Mouse (Mus musculus): Measurements from ENCODE around the gene Rbm25. TPM values are rescaled to one million over a fixed set of nuclear protein-coding genes. Genes with fewer than 3 reads are reported as not detected.
"Not testable (repeated sequence)": the region's sequence is repeated elsewhere in the genome, so short reads cannot be mapped to it uniquely, and the experiment has no call there.

Gene Rbm25
- polyA plus RNA-seq, 1 experiment from 2014 or later, result 262 TPM

DNA sequence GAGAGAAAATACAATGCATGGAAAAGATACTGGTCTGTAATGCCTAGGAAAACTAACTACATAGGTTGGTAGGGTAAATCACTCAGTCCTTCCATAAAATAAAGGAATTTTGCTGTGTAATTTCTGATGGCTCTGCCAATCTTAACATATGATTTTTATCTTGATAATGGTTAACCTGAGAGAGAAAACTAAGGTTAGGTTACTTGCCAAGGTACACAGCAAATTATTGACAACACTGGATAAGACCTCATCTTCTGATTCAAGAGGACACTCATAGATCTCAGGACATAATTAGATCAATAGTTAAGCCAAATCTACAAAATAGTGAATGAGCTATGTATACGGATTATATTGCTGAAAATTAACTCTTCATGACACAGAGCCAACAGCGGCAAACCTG lies 33.2 kb upstream of the Rbm25 start:
- no peaks in the 10 kb centered on the region for H3K9me3 ChIP-seq (ENCODE audit: control insufficient read depth, low read length)
- no peaks in the 10 kb centered on the region; the same call in 1 of the 2 replicates for H3K36me3 ChIP-seq (ENCODE audit: control insufficient read depth, insufficient read depth, low read length)
- no peak overlapping the region for H3K4me3 ChIP-seq (ENCODE audit: low read depth, low read length)
- 77% methylated on average over 2 of the region's 2 CpGs for WGBS
- H3K27ac ChIP-seq (ENCODE audit: low read depth, low read length), result no peak overlapping the region
- no peak overlapping the region for H3K9ac ChIP-seq (ENCODE audit: low read length)
- no peak overlapping the region for H3K4me2 ChIP-seq
- ATAC-seq (ENCODE audit: low FRiP score) (no peak), DNase-seq (ENCODE audit: low spot score, missing footprints) (no peak)
- H3K27me3 ChIP-seq (ENCODE audit: control insufficient read depth, insufficient read depth, low read length), result no peaks in the 10 kb centered on the region
- peaks cover 3% of the 10 kb centered on the region for H3K4me1 ChIP-seq (ENCODE audit: control insufficient read depth, insufficient read depth, low read length)

DNA sequence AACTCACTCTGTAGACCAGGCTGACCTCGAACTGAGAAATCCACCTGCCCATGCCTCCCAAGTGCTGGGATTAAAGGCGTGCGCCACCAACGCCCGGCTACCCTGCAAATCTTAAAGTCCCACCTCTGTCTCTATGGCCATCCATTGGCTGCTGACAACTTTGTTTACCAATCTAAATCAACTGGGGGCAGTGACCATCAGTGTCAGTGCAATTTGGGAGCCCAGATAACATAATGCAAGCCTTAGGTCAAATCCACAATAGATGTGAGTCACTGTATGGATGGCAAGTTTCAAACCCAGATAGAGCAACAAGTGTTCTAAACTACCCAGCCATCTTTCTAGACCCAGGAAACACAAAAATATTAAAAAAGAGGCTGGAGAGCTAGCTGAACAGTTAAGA lies 28.8 kb upstream of the Rbm25 start:
- 95% methylated on average over 5 of the region's 5 CpGs for WGBS

DNA sequence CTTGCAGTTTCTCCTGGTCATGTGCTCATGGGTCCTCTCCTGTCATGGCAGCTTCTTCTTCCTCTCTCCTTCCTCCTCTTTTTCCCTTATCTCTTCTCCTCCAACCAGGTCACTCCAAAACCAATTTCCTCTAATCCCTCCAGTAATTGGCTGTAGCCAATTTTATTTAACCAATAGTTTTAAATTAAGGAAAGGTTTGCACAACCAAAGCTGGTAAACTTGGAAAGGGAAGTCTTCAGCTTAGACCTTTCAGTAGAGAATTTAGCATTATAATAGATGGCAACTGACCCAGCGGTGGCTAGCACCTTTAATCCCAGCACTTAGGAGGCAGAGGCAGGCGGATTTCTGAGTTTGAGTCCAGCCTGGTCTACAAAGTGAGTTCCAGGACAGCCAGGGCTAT lies 24.6 kb upstream of the Rbm25 start:
- not testable (repeated sequence) for H3K27me3 ChIP-seq (ENCODE audit: control insufficient read depth, insufficient read depth, low read length); H3K36me3 ChIP-seq (ENCODE audit: control insufficient read depth, insufficient read depth, low read length); H3K9ac ChIP-seq (ENCODE audit: low read length); H3K4me1 ChIP-seq (ENCODE audit: control insufficient read depth, insufficient read depth, low read length); H3K27ac ChIP-seq (ENCODE audit: low read depth, low read length); H3K4me3 ChIP-seq (ENCODE audit: low read depth, low read length); H3K4me2 ChIP-seq; DNase-seq (ENCODE audit: low spot score, missing footprints); ATAC-seq (ENCODE audit: low FRiP score); H3K9me3 ChIP-seq (ENCODE audit: control insufficient read depth, low read length)
- 87% methylated on average over 2 of the region's 2 CpGs for WGBS

More for the DNA sequence above, 28.8 kb upstream of the Rbm25 start:
- Histone ChIP-seq H3K4me2 (no peak overlapping the region), H3K9me3 (ENCODE audit: control insufficient read depth, low read length) (no peaks in the 10 kb centered on the region), H3K27ac (ENCODE audit: low read depth, low read length) (no peak overlapping the region), H3K27me3 (ENCODE audit: control insufficient read depth, insufficient read depth, low read length) (no peaks in the 10 kb centered on the region), H3K9ac (ENCODE audit: low read length) (no peak overlapping the region), H3K36me3 (ENCODE audit: control insufficient read depth, insufficient read depth, low read length) (no peaks in the 10 kb centered on the region), H3K4me3 (ENCODE audit: low read depth, low read length) (no peak overlapping the region), H3K4me1 (ENCODE audit: control insufficient read depth, insufficient read depth, low read length) (no peaks in the 10 kb centered on the region)
- no peak for ATAC-seq (ENCODE audit: low FRiP score)
- no peak for DNase-seq (ENCODE audit: low spot score, missing footprints)

DNA sequence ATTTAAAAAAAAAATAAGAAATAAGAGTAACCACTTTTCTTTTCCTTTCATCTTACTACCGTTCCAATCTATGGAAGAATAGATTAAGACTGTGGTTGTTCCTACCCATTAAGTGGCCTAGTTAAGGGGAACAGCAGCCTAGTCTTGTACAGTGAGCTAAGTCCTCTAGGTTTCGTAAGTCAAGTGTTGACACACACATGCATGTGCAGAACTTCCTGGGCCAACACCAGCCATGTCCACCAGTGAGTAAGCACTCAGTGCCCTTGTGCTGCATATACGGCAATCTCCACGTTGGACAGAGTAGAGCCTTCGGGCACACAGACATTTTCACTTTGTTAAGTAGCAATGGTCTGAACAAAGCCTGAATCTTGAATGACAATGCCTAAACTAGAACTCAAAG lies 13.8 kb upstream of the Rbm25 start:
- no peak overlapping the region for H3K4me2 ChIP-seq
- H3K4me1 ChIP-seq (ENCODE audit: control insufficient read depth, insufficient read depth, low read length), result no peaks in the 10 kb centered on the region
- H3K27me3 ChIP-seq (ENCODE audit: control insufficient read depth, insufficient read depth, low read length), result no peaks in the 10 kb centered on the region
- H3K9ac ChIP-seq (ENCODE audit: low read length), result no peak overlapping the region
- ATAC-seq (ENCODE audit: low FRiP score) (no peak), DNase-seq (ENCODE audit: low spot score, missing footprints) (no peak)
- no peak overlapping the region for H3K27ac ChIP-seq (ENCODE audit: low read depth, low read length)
- WGBS, result 91% methylated on average over 5 of the region's 5 CpGs
- no peak overlapping the region for H3K4me3 ChIP-seq (ENCODE audit: low read depth, low read length)
- no peaks in the 10 kb centered on the region for H3K36me3 ChIP-seq (ENCODE audit: control insufficient read depth, insufficient read depth, low read length)
- H3K9me3 ChIP-seq (ENCODE audit: control insufficient read depth, low read length), result no peaks in the 10 kb centered on the region

DNA sequence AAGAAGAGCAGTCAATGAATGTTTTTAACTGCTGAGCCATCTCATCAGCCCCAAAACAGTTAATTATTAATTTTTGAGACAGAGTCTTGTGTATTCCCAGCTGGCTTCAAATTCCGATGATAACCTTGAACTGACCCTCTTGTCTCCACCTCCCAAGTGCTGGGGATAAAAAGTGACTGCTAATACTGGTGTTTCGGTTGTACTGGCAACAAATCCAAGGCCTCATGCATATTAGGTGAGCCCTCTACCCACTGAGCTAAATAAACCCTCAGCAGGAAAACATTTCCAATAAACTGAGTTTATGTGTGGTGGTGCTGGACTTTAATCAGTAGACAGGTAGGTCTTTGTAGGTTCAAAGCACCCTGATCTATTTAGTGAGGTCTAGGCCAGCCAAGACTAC lies 12.1 kb upstream of the Rbm25 start:
- no peaks in the 10 kb centered on the region for H3K27me3 ChIP-seq (ENCODE audit: control insufficient read depth, insufficient read depth, low read length)
- no peak overlapping the region for H3K9ac ChIP-seq (ENCODE audit: low read length)
- H3K4me3 ChIP-seq (ENCODE audit: low read depth, low read length), result no peak overlapping the region
- no peaks in the 10 kb centered on the region for H3K4me1 ChIP-seq (ENCODE audit: control insufficient read depth, insufficient read depth, low read length)
- ATAC-seq (ENCODE audit: low FRiP score) (no peak), DNase-seq (ENCODE audit: low spot score, missing footprints) (no peak)
- no peaks in the 10 kb centered on the region for H3K36me3 ChIP-seq (ENCODE audit: control insufficient read depth, insufficient read depth, low read length)
- WGBS, result 75% methylated on average over 2 of the region's 2 CpGs
- H3K9me3 ChIP-seq (ENCODE audit: control insufficient read depth, low read length), result no peaks in the 10 kb centered on the region
- no peak overlapping the region for H3K4me2 ChIP-seq
- no peak overlapping the region for H3K27ac ChIP-seq (ENCODE audit: low read depth, low read length)

DNA sequence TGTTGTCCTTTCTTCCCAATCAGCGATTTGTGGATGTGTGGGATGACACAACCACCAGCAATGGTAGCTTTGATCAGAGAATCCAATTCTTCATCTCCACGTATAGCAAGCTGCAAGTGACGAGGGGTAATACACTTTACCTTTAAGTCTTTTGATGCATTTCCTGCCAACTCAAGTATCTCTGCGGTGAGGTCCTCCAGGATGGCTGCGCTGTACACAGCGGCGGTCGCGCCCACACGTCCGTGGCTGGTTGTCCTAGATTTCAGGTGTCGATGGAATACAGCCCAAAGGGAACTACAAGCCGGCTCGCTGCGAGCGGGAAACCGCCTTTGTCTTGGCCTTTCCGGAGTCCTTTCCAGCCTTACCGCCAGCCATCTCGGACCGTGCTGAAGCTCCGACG lies 10.3 kb upstream of the Rbm25 start:
- 65% methylated on average over 23 of the region's 23 CpGs for WGBS

DNA sequence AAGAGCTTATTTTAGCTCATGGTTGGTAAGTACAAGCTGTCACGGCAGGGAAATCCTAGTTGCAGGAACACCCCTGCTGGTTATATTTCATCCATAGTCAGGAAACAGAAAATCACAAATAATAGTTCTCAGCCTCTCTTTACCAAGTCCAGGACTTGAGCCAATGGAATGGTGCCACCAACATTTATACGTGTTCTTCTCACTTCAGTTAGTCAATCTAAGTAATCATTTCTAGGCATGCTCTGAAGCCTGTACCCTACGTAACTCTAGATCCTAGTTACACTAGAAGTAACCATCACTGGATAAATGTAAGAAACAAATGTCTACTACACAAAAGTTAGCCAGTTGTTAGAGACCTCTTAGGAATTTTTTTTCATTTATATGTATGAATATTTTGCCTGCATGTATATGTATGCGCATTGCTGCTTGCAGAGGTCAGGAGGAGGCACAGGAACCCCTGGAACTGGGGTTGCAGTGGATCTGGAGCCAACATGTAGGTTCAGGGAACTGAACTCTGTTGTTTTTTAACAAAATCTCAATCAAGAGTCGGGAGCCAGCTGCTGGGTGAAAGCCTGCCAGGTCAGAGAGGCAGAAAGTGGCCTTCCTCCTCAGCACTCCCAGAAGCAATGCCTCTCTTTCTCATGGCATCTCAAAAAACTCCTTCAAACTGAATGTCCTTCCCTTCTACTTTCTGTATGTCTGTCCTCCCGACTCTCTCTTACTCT lies 8.8 kb upstream of the Rbm25 start:
- H3K4me1 ChIP-seq (ENCODE audit: control insufficient read depth, insufficient read depth, low read length), result no peaks in the 10 kb centered on the region
- H3K27me3 ChIP-seq (ENCODE audit: control insufficient read depth, insufficient read depth, low read length), result no peaks in the 10 kb centered on the region
- 83% methylated on average over 6 of the region's 6 CpGs for WGBS
- H3K9ac ChIP-seq (ENCODE audit: low read length), result no peak overlapping the region
- H3K4me2 ChIP-seq, result no peak overlapping the region
- ATAC-seq (ENCODE audit: low FRiP score) (no peak), DNase-seq (ENCODE audit: low spot score, missing footprints) (no peak)
- H3K36me3 ChIP-seq (ENCODE audit: control insufficient read depth, insufficient read depth, low read length), result no peaks in the 10 kb centered on the region
- H3K9me3 ChIP-seq (ENCODE audit: control insufficient read depth, low read length), result no peaks in the 10 kb centered on the region
- H3K27ac ChIP-seq (ENCODE audit: low read depth, low read length), result no peak overlapping the region
- H3K4me3 ChIP-seq (ENCODE audit: low read depth, low read length), result no peak overlapping the region

More for the DNA sequence above, 10.3 kb upstream of the Rbm25 start:
- not testable (repeated sequence) for H3K4me1 ChIP-seq (ENCODE audit: control insufficient read depth, insufficient read depth, low read length); H3K9me3 ChIP-seq (ENCODE audit: control insufficient read depth, low read length); H3K36me3 ChIP-seq (ENCODE audit: control insufficient read depth, insufficient read depth, low read length); H3K4me2 ChIP-seq; H3K27me3 ChIP-seq (ENCODE audit: control insufficient read depth, insufficient read depth, low read length); H3K9ac ChIP-seq (ENCODE audit: low read length); H3K4me3 ChIP-seq (ENCODE audit: low read depth, low read length); ATAC-seq (ENCODE audit: low FRiP score); DNase-seq (ENCODE audit: low spot score, missing footprints); H3K27ac ChIP-seq (ENCODE audit: low read depth, low read length)

DNA sequence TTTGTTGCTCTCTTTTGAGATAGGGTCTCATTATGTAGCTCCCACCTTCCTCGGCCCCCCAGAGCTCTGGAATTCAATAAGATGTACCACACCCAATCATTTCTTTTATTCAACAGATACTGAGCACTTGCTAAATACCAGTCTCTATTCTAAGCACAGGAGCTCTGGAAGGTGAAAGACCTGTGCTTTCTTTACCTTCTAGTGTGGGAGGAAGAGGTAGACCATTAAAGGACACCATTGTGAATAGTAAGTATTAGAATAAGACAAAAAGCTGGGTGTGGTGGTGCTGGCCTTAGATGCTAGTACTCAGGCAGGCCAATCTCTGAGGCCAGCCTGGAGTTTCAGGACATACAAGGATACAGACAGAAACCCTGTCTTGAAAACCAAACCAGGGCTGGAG lies 6.7 kb upstream of the Rbm25 start:
- DNase-seq (ENCODE audit: low spot score, missing footprints), result no peak
- no peaks in the 10 kb centered on the region for H3K36me3 ChIP-seq (ENCODE audit: control insufficient read depth, insufficient read depth, low read length)
- H3K9me3 ChIP-seq (ENCODE audit: control insufficient read depth, low read length), result no peaks in the 10 kb centered on the region
- H3K4me1 ChIP-seq (ENCODE audit: control insufficient read depth, insufficient read depth, low read length), result no peaks in the 10 kb centered on the region
- no peak overlapping the region for H3K4me3 ChIP-seq (ENCODE audit: low read depth, low read length)
- no peak overlapping the region for H3K27ac ChIP-seq (ENCODE audit: low read depth, low read length)
- H3K9ac ChIP-seq (ENCODE audit: low read length), result no peak overlapping the region
- ATAC-seq (ENCODE audit: low FRiP score), result no peak
- H3K27me3 ChIP-seq (ENCODE audit: control insufficient read depth, insufficient read depth, low read length), result no peaks in the 10 kb centered on the region
- WGBS, result 97% methylated on average over 1 of the region's 1 CpGs
- H3K4me2 ChIP-seq, result no peak overlapping the region

DNA sequence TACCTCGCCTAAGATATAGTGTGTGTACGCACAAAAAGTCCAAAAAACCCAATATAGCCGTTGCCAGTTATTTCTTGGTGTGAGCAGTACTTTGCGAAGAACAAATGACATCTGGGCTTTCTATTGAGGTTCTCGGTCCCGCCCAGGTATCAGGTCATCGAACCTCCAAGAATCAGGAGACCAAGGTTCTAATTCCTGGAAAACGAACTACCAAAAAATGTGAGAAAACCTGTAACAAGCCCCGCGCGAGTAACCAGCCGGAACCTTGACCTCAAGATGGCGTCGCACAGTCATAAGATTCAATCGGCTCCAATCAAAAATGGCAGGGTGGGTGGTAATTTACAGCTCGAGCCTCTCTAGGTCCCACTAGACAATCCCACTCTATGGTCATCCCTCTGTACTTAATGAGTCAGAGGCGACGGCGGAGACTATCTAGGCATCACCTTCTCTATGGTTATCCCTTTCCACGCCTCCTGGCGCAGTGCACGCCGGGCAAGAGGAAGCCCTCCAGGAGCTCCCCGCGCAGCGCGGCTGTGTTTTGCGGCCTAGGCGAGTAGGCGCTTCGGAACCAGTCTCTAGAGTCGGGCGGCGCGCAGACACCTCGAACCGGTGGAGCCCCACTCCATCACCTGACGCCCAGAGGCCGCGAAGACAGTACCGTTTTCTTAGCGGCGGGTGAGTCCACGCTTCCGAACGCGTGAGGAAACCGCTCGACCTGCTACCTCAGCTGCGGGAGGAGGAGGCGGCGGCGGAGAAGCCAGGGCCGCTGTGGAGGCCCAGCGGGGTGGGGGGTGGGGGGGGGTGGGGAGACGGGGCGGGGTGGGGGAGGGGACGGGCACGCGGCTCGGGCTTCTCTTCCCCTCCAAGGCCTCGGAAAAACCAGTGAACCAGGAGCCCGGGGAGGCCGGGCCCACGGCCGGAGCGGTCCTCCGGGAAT lies 975 bp downstream of the Rbm25 start:
- H3K4me3 ChIP-seq (ENCODE audit: low read depth, low read length), result peak overlapping the region; percentile 93
- ATAC-seq (ENCODE audit: low FRiP score) (peak; percentile 100), DNase-seq (ENCODE audit: low spot score, missing footprints) (peak; percentile 99)
- under 1% methylated on average over 59 of the region's 68 CpGs for WGBS
- no peaks in the 10 kb centered on the region for H3K9me3 ChIP-seq (ENCODE audit: control insufficient read depth, low read length)
- H3K27ac ChIP-seq (ENCODE audit: low read depth, low read length), result peak overlapping the region; percentile 94
- peaks cover 4% of the 10 kb centered on the region; the same call in 1 of the 2 replicates for H3K4me1 ChIP-seq (ENCODE audit: control insufficient read depth, insufficient read depth, low read length)
- H3K27me3 ChIP-seq (ENCODE audit: control insufficient read depth, insufficient read depth, low read length), result no peaks in the 10 kb centered on the region
- peak overlapping the region; percentile 99 for H3K9ac ChIP-seq (ENCODE audit: low read length)
- peaks cover 2% of the 10 kb centered on the region for H3K36me3 ChIP-seq (ENCODE audit: control insufficient read depth, insufficient read depth, low read length)
- peak overlapping the region; percentile 69 for H3K4me2 ChIP-seq
